Mouse (Mus musculus) midbrain, postnatal 0 days (tissue): ENCODE measurements at regions not wholly inside any gene's neighbourhood (a gene's known extent, or its start where the extent isn't known, plus 50 kb on each side); places are given as distances from the start of the nearest gene placed in this dataset.

Experiments
- ATAC-seq: fragments of 200-750 bp; cut with Nextera tagmentation; 2 replicates; pipeline ENCODE4 v1.8.0; 2017; ENCODE audit warnings: moderate number of reproducible peaks, mild to moderate bottlenecking, moderate TSS enrichment, moderate library complexity; ENCODE audit not compliant: low FRiP score
- DNase-seq: peaks from one replicate; pipeline ENCODE4 v3.0.0-alpha.2; 2015; ENCODE audit warnings: low spot score
- H3K27ac ChIP-seq: fragments of 300-500 bp; sonication (generic); 2 replicates; pipeline ENCODE4 v1.5.1; 2014; ENCODE audit warnings: low read depth, mild to moderate bottlenecking, low read length, mixed read lengths
- H3K27me3 ChIP-seq: fragments of 300-500 bp; sonication (generic); 2 replicates; pipeline ENCODE4 v1.6.1; 2014; ENCODE audit warnings: low read length, control low read depth, mixed read lengths; ENCODE audit not compliant: insufficient read depth
- H3K36me3 ChIP-seq: fragments of 300-500 bp; sonication (generic); 2 replicates; pipeline ENCODE4 v1.6.1; 2014; ENCODE audit warnings: low read length, control low read depth, mixed read lengths; ENCODE audit not compliant: insufficient read depth
- H3K4me1 ChIP-seq: fragments of 300-500 bp; sonication (generic); 2 replicates; pipeline ENCODE4 v1.6.1; 2014; ENCODE audit warnings: mild to moderate bottlenecking, control low read depth, antibody characterized with exemption, low read length, mixed read lengths; ENCODE audit not compliant: insufficient read depth
- H3K4me2 ChIP-seq: fragments of 300-500 bp; sonication (generic); 2 replicates; pipeline ENCODE4 v1.6.1; 2014; ENCODE audit warnings: low read depth, mild to moderate bottlenecking, low read length, mixed read lengths; ENCODE audit not compliant: poor library complexity, severe bottlenecking
- H3K4me3 ChIP-seq: fragments of 300-500 bp; sonication (generic); 2 replicates; pipeline ENCODE4 v1.5.1; 2014; ENCODE audit warnings: low read depth, mild to moderate bottlenecking, low read length, moderate library complexity
- H3K9ac ChIP-seq: fragments of 300-500 bp; sonication (generic); replicated peaks from 2 replicates; pipeline ENCODE4 v1.6.1; 2014; ENCODE audit warnings: mild to moderate bottlenecking, low read length, moderate library complexity, mixed read lengths; ENCODE audit not compliant: poor library complexity, severe bottlenecking
- H3K9me3 ChIP-seq: fragments of 300-500 bp; sonication (generic); 2 replicates; pipeline ENCODE4 v1.6.1; 2016; ENCODE audit warnings: low read length, control low read depth
- CTCF ChIP-seq: IDR thresholded peaks from 2 replicates; pipeline ENCODE4 v1.5.1; 2016; ENCODE audit warnings: antibody characterized with exemption, mild to moderate bottlenecking
- WGBS: fragments of 180-500 bp; shearing (Covaris S2); extraction: QIAGEN DNeasy Blood & Tissue Kit; methylation state at CpG from one replicate; pipeline ENCODE4 v1.1.7; 2014; 5-methylcytosine and 5-hydroxymethylcytosine counted together

GRCm38 (mm10) chr10:12111720-12112119 lies 757.4 kb downstream of the Utrn start:
- Histone ChIP-seq H3K27me3 (no peaks in the 10 kb centered on the region), H3K36me3 (no peaks in the 10 kb centered on the region), H3K4me2 (no peak overlapping the region), H3K9me3 (no peaks in the 10 kb centered on the region), H3K27ac (no peak overlapping the region), H3K4me3 (no peak overlapping the region), H3K4me1 (no peaks in the 10 kb centered on the region), H3K9ac (no peak overlapping the region)
- ATAC-seq (no peak), DNase-seq (no peak)
- TF ChIP-seq CTCF: no peak
- WGBS: 78% methylated on average over 1 of the region's 1 CpGs

- WGBS: 78% methylated on average over 3 of the region's 3 CpGs
- ATAC-seq: no peak
These were observed 753.4 kb downstream of the Utrn start for GRCm38 (mm10) chr10:12115767-12116166.

GRCm38 (mm10) chr10:12116662-12117303 lies 752.4 kb downstream of the Utrn start:
- DNase-seq: no peak
- 55% methylated on average over 6 of the region's 6 CpGs for WGBS
- ATAC-seq: no peak
- H3K9me3 ChIP-seq: no peaks in the 10 kb centered on the region
- no peak overlapping the region for H3K9ac ChIP-seq
- no peak overlapping the region for H3K4me3 ChIP-seq
- no peak for TF ChIP-seq CTCF
- no peak overlapping the region for H3K27ac ChIP-seq
- no peaks in the 10 kb centered on the region for H3K4me1 ChIP-seq
- H3K36me3 ChIP-seq: no peaks in the 10 kb centered on the region
- H3K27me3 ChIP-seq: no peaks in the 10 kb centered on the region
- H3K4me2 ChIP-seq: no peak overlapping the region

More at GRCm38 (mm10) chr10:12115767-12116166, 753.4 kb downstream of the Utrn start:
- H3K9ac ChIP-seq: no peak overlapping the region
- no peaks in the 10 kb centered on the region for H3K9me3 ChIP-seq
- no peak for TF ChIP-seq CTCF
- no peaks in the 10 kb centered on the region for H3K4me1 ChIP-seq
- no peak for DNase-seq
- H3K4me3 ChIP-seq: no peak overlapping the region
- no peak overlapping the region for H3K4me2 ChIP-seq
- H3K27me3 ChIP-seq: no peaks in the 10 kb centered on the region
- no peaks in the 10 kb centered on the region for H3K36me3 ChIP-seq
- H3K27ac ChIP-seq: no peak overlapping the region

- 42% methylated on average over 2 of the region's 2 CpGs for WGBS
- ATAC-seq: no peak
These were observed 744.9 kb downstream of the Utrn start for GRCm38 (mm10) chr10:12124272-12124671.

GRCm38 (mm10) chr10:12129486-12129885 lies 739.7 kb downstream of the Utrn start:
- ATAC-seq (no peak), DNase-seq (peak; percentile 37)
- WGBS: 68% methylated on average over 3 of the region's 3 CpGs
- H3K4me1 ChIP-seq: no peaks in the 10 kb centered on the region
- H3K36me3 ChIP-seq: no peaks in the 10 kb centered on the region
- H3K27me3 ChIP-seq: no peaks in the 10 kb centered on the region
- H3K4me3 ChIP-seq: no peak overlapping the region
- H3K4me2 ChIP-seq: no peak overlapping the region
- no peak for TF ChIP-seq CTCF
- H3K9ac ChIP-seq: no peak overlapping the region
- H3K9me3 ChIP-seq: no peaks in the 10 kb centered on the region
- no peak overlapping the region for H3K27ac ChIP-seq

More at GRCm38 (mm10) chr10:12124272-12124671, 744.9 kb downstream of the Utrn start:
- H3K9me3 ChIP-seq: no peaks in the 10 kb centered on the region
- TF ChIP-seq CTCF: no peak
- no peak overlapping the region for H3K4me2 ChIP-seq
- H3K9ac ChIP-seq: no peak overlapping the region
- H3K27ac ChIP-seq: no peak overlapping the region
- no peak for DNase-seq
- H3K27me3 ChIP-seq: no peaks in the 10 kb centered on the region
- H3K4me3 ChIP-seq: no peak overlapping the region
- no peaks in the 10 kb centered on the region for H3K36me3 ChIP-seq
- no peaks in the 10 kb centered on the region for H3K4me1 ChIP-seq

- H3K9me3 ChIP-seq: no peaks in the 10 kb centered on the region
- DNase-seq (no peak), ATAC-seq (no peak)
- H3K4me2 ChIP-seq: no peak overlapping the region
- no peak overlapping the region for H3K9ac ChIP-seq
- 50% methylated on average over 1 of the region's 1 CpGs for WGBS
- H3K27me3 ChIP-seq: no peaks in the 10 kb centered on the region
- H3K27ac ChIP-seq: no peak overlapping the region
- H3K36me3 ChIP-seq: no peaks in the 10 kb centered on the region
- no peaks in the 10 kb centered on the region for H3K4me1 ChIP-seq
- no peak for TF ChIP-seq CTCF
- no peak overlapping the region for H3K4me3 ChIP-seq
These were observed 724.5 kb downstream of the Utrn start for GRCm38 (mm10) chr10:12144691-12145090.
